Mouse (Mus musculus) left cerebral cortex, adult 2 months (tissue): ENCODE data around the gene Manf. TPM values are rescaled to one million over a fixed set of nuclear protein-coding genes. Genes with fewer than 3 reads are reported as not detected.

ENCODE experiments used
- DNase-seq, 2 experiments: peaks; one replicate each; pipeline ENCODE4 v3.0.0; 2021 to 2022; ENCODE audit warnings: low spot score in 2 of 2, mixed read lengths in 1 of 2; ENCODE audit errors: extremely low spot score in 1 of 2
- H3K27ac ChIP-seq: fragments of 200-600 bp; 2 replicates; pipeline ENCODE4 v1.8.1; 2022
- H3K4me3 ChIP-seq: fragments of 200-600 bp; 2 replicates; pipeline ENCODE4 v1.8.1; 2022
- CTCF ChIP-seq: fragments of 200-600 bp; IDR thresholded peaks from 2 replicates; pipeline ENCODE4 v1.8.1; 2022; ENCODE audit warnings: antibody characterized with exemption, mild to moderate bottlenecking, moderate library complexity
- intact Hi-C: fragments of 180-260 bp; cut with DNase I; formaldehyde crosslinking; loops from one replicate; pipeline ENCODE4 v1.15.1; 2025
- long read RNA-seq, 2 experiments: library from polyadenylated mRNA; stranded (forward); transcript quantifications; one replicate each; pipeline ENCODE4 v2.0.0; 2021; ENCODE audit warnings: borderline mapping rate in 2 of 2
- total RNA-seq, 2 experiments: library from RNA; stranded (reverse); gene quantifications; 2 replicates each; pipeline ENCODE4 v1.2.3; 2021

The Manf gene
- 100 to 1,000 TPM; 115 to 126 TPM for total RNA-seq
- long read RNA-seq, experiment 1, transcript Manf-202 (4 exons, 2,247 nt): major isoform, 34 of 37 reads
- long read RNA-seq, experiment 1, partial matches to known transcripts: 0 of 37 reads
- long read RNA-seq, experiment 1, other reads (novel, unspliced or antisense): 2 of 37 reads
- long read RNA-seq, experiment 2, transcript Manf-202 (4 exons, 2,247 nt): major isoform, 21 of 24 reads
- long read RNA-seq, experiment 2, partial matches to known transcripts: 0 of 24 reads
- long read RNA-seq, experiment 2, other reads (novel, unspliced or antisense): 2 of 24 reads

DNA sequence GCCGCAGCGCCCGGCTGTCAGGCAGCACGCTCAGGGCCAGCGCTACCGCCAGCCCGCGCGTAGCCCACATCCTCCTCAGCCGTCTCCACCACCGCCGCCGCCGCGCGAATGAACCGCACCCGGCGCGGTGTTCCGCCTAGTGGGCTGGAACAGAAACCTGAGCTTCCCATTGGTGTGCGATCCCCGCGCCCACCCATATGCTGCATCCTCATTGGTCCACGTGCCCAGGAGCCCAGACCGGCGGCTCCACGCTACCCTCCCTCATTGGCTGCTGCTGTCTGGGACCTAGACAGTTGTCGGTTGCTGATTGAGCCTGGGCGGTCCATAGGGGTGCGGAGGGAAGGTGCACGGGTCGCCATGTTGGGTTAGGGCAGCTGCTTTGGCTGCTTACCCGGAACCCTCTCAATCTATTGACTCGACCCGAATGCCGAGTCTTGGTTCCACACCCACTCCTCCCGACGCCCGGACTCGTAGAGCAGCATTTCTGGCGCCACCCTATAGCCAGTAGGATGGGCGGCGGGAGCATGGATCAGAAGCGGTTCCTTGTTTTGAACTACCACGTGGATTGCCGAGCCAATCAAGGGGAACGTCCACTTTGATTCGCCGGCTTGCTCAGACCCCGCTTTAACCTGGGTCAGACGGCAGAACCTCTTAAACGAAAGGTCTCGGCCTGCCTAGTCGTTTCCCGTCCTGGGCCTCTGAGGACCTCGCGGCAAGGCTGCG is at the start of gene Manf:
TSS of gene Manf (minus strand) at position 151 of the 723 bp plus-strand sequence.
- intact Hi-C loops: loop anchor here (5.0 kb wide), 1 partner anchor 445 kb away; the partner anchor contains the start of gene Hemk1
- Histone ChIP-seq H3K27ac (peak within 1 kb of the TSS; percentile 95), H3K4me3 (peak within 1 kb of the TSS; percentile 100)
- DNase-seq: peak; percentile 97 to 98
- TF ChIP-seq CTCF: peak; percentile 34

DNA sequence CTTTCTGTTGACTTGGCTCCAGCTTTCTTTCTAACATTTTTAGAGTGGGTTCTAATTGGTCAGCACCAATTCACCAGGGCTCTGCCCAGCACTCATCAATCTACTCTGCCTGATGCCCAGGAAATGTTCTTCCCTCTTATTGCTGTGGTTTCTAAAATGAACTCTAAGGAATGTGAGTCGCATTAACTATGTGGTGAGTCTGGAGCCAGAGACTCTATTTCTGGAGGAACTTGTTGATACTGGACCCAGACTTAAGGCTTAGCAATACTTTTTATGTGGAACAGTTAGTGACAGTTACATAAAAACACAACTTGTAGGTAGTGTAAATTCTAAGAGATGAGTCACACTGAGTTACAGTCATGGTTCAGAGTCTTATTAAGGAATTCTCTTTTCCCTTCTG is 43.2 kb upstream of the Manf start:
- Histone ChIP-seq H3K27ac (peak overlapping the region; percentile 76), H3K4me3 (no peak overlapping the region)
- intact Hi-C loops: no loop called here
- no peak for DNase-seq
- TF ChIP-seq CTCF: no peak

DNA sequence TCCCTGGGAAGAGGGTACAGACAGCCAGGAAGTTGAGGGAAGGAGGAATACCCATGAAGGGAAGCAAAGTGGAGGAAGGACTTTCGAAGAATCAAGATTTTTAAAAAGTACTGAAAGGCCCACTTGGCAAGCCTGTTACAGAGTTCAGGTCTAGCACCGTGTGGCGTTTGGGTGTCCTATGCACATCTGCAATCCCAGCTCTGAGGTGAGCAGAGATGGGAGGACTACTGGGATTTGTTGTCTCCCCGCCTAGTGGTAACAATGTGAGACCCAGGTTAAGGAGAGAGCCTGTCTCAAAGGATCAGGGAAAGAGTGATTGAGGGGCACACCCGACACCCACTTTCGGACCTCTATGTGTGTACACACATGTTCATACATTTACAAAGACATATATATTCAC is 23.1 kb upstream of the Manf start:
- no peak for TF ChIP-seq CTCF
- no peak for DNase-seq
- Histone ChIP-seq H3K4me3 (no peak overlapping the region), H3K27ac (no peak overlapping the region)
- intact Hi-C loops: no loop called here

DNA sequence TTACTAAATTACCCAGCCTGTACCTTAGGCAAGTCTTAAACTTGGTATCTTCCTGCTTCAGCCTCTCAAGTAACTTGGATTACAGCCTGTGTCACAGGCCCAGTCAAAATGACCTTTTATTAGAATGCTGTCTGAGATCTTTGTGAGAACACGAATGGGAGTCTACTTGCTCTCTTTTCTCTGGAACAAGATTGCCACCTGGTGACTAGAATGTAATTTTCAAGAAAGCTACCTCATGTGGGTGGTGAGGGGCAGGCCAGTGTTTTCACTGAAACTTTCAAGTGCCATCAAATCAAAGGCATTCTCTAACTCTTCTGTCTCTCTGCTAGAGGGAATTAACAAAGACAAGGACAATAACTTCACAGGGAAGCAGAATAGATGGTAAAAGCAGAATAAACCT is 22.0 kb upstream of the Manf start:
- H3K4me3 ChIP-seq: no peak overlapping the region
- peak in 1 of 2 experiments; percentile 7 for DNase-seq
- intact Hi-C loops: no loop called here
- TF ChIP-seq CTCF: no peak; the same call in 1 of the 2 replicates
- H3K27ac ChIP-seq: no peak overlapping the region

DNA sequence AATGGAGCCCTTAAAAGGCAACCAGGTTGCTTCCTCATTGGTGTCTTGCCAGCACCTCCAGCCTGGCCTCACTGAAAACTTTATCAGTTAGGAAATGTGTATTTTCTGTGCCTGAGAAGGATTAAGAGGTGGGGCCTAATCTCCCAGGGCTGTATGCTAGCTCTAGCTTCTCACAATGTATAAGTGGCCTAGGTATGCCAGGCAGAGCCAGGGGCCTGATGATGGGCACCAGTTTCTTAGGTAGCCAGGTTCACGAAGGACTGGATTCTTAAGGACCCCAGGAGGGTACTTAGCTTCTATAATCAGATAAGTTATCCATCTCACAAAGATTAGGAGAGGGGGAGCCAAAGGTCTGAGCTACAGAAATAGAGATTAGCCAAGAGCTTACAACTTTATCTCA is 19.8 kb upstream of the Manf start:
- Histone ChIP-seq H3K4me3 (no peak overlapping the region), H3K27ac (no peak overlapping the region)
- DNase-seq: no peak
- intact Hi-C loops: no loop called here
- TF ChIP-seq CTCF: no peak

DNA sequence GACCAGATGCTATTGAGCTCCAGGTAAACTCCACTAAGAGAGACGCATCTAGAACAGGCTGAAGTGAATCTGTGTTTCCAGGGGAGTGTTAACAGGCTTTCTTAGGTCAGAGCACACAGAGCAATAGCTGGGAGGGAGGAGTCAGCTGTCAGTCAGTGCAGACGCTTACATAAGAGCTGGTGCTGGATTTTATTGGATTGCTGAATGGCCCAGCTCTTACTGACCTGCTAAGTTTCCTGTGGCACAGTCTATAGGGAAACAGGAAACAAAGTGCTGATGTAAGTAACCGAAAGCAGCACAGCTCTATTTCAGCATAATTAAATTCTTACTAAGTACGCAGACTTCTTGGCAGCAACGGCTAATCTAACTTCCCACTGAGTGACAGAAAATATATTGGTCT is 16.9 kb upstream of the Manf start:
- Histone ChIP-seq H3K27ac (peak overlapping the region; percentile 62), H3K4me3 (no peak overlapping the region)
- peak in 1 of 2 experiments; percentile 10 for DNase-seq
- TF ChIP-seq CTCF: no peak
- intact Hi-C loops: no loop called here

DNA sequence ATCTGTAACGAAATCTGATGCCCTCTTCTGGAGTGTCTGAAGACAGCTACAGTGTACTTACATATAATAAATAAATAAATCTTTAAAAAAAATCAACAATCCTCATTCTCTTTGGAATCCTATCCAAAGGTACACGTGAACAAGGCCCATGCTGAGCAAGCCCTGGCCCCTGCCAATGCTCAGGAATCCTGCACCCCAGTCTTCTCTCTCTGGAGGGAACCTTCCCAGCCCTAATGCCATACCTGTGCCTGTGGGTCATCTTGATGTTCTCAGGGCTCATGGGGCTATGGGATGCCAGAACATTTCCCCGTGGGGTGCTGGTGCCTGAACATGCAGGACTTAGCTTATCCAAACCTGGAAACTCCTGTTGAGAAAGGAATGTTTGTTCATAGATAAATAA is 16.4 kb upstream of the Manf start:
- intact Hi-C loops: no loop called here
- DNase-seq: peak in 1 of 2 experiments; percentile 9
- no peak for TF ChIP-seq CTCF
- H3K27ac ChIP-seq: peak overlapping the region; percentile 62; the same call in 1 of the 2 replicates
- no peak overlapping the region for H3K4me3 ChIP-seq

DNA sequence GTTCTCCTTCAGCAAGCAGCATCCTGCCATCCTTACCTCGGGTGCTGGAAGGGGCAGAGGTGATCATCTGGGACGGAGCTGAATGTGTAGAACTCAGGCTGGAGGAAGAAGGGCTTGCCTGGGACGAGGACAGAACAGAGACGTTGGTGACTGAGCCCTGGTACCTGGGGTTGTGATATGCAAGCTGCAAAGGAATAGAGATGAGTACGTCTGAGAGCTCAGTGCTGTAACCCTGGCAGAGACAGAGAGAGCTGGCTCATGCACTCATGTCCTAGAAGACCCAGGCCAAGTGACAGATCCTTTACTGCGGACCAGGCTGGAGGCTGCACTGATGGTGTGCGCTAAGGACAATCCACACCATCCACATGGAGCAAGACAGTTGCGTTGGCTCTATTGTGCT is 14.8 kb upstream of the Manf start:
- intact Hi-C loops: no loop called here
- Histone ChIP-seq H3K4me3 (no peak overlapping the region), H3K27ac (no peak overlapping the region)
- peak in 1 of 2 experiments; percentile 6 for DNase-seq
- TF ChIP-seq CTCF: no peak

DNA sequence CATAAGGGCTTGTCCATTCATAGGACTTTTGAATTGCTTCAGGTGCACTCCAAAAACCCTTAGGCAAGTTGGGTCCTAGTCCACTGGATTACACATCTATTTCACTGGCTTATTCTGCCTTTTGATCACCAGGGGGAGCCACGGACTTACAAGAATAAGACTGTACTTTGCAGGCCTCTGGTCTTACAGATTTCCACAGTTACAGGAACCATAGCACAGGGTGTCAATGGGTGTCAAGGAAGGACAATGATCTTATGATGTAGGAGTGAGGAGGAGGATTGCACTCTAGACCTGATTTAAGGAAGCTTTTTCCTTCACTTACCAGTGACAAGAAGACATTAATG is 12.0 kb upstream of the Manf start:
- Histone ChIP-seq H3K27ac (no peak overlapping the region), H3K4me3 (no peak overlapping the region)
- intact Hi-C loops: loop anchor here (2.0 kb wide), 1 partner anchor 387 kb away; no protein-coding TSS in a partner anchor
- peak in 1 of 2 experiments; percentile 24 for DNase-seq
- peak; percentile 70 for TF ChIP-seq CTCF

DNA sequence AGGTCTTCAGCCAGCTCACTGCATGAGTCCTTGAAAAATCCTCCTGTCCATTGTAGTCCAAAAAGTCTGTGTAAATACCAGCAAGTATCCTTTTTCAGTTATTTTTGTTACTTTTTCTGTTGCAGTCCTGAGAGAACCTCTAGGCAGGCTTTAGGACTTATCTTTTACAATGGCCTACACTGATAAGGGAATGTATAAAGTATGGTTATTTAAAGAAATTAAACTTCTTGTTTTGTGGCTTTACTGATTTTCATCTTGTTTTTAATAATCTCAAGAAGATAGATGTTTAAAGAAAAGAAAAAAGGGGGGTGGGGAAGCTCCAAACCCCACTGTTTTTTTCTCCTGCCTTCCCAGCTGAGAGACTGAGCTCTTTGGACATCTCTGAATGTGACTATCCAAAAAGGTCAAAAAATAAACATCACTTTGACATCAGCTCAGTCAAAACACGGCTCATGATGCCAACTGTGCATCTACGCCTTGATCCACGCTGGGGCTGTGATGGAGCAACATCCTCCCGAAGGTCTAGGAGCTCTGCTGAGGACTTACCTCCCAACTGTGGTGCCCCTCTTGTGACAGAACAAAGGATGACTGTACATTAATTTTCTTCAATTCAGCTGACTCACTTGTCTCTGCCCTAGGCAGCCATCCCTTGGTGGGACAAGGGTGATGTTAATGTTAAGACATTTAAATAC is 11.5 kb upstream of the Manf start:
- Histone ChIP-seq H3K27ac (no peak overlapping the region; the same call in 1 of the 2 replicates), H3K4me3 (no peak overlapping the region)
- DNase-seq: peak in 1 of 2 experiments; percentile 8
- intact Hi-C loops: loop anchor here (2.0 kb wide), 1 partner anchor 388 kb away; no protein-coding TSS in a partner anchor
- no peak for TF ChIP-seq CTCF

DNA sequence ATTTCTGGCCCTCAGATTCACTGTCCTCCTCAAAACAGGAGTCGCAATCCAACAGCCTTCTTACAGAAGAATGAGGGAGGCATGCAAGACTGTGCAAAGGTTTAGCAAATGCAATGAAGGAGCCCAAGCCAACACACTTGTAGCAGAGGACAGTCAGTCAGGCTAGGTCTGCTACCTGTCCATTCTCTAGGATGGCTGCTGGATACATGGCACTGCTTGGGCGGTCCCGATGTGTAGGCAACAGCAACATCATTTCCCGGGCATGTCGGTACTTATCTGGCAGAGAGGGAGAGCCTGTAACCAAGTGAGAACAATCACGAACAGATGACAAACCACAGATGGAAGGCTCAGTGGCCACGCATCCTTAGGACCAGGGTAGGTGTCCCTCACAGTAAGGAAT is 9.8 kb upstream of the Manf start:
- no peak overlapping the region for H3K4me3 ChIP-seq
- intact Hi-C loops: no loop called here
- DNase-seq: no peak
- TF ChIP-seq CTCF: no peak
- H3K27ac ChIP-seq: peak overlapping the region; percentile 0

DNA sequence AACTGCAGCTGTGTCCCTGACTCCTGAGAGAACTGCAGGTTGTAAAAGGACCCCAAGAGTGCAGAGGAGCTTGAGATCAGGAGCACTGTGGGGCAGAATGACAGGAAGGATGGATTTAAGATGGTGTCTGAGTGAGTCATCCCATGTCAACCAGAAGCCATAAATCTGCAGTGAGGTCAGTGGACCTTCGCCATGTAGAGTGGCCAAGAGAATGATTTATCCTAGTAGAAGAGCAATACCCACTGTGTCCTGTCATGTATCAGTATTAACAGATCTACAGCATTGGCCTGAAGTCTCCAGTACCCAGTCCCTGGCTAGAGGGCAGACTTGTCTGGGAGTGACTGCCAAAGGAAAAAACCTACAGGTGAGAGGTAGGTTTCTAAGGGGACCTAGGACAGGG is 7.1 kb upstream of the Manf start:
- H3K27ac ChIP-seq: no peak overlapping the region
- no peak overlapping the region for H3K4me3 ChIP-seq
- no peak for DNase-seq
- intact Hi-C loops: no loop called here
- TF ChIP-seq CTCF: no peak
